Mouse (Mus musculus) liver, postnatal 0 days (tissue): ENCODE measurements around the gene Col4a1. TPM values are rescaled to one million over a fixed set of nuclear protein-coding genes. Genes with fewer than 3 reads are reported as not detected.

ENCODE experiments used
- ATAC-seq: fragments of 200-750 bp; cut with Nextera tagmentation; 2 replicates; pipeline ENCODE4 v1.8.0; 2017; ENCODE audit warnings: mild to moderate bottlenecking, moderate library complexity
- DNase-seq: peaks from one replicate; pipeline ENCODE4 v3.0.0-alpha.2; 2016
- H3K27ac ChIP-seq: fragments of 300-500 bp; sonication (generic); 2 replicates; pipeline ENCODE4 v1.5.1; 2014; ENCODE audit warnings: antibody characterized with exemption, moderate library complexity, mild to moderate bottlenecking, low read depth
- H3K27me3 ChIP-seq: fragments of 300-500 bp; sonication (generic); 2 replicates; pipeline ENCODE4 v1.6.1; 2014; ENCODE audit warnings: low read length, control low read depth, mixed read lengths; ENCODE audit not compliant: insufficient read depth
- H3K36me3 ChIP-seq: fragments of 300-500 bp; sonication (generic); replicated peaks from 2 replicates; pipeline ENCODE4 v1.6.1; 2014; ENCODE audit warnings: mild to moderate bottlenecking, control low read depth, low read length, moderate library complexity, mixed read lengths; ENCODE audit not compliant: insufficient read depth
- H3K4me1 ChIP-seq: fragments of 300-500 bp; sonication (generic); 2 replicates; pipeline ENCODE4 v1.6.1; 2014; ENCODE audit warnings: antibody characterized with exemption, mild to moderate bottlenecking, control low read depth; ENCODE audit not compliant: insufficient read depth
- H3K4me2 ChIP-seq: fragments of 300-500 bp; sonication (generic); 2 replicates; pipeline ENCODE4 v1.6.1; 2014; ENCODE audit warnings: low read depth, mild to moderate bottlenecking, low read length, moderate library complexity, mixed read lengths
- H3K4me3 ChIP-seq: fragments of 300-500 bp; sonication (generic); 2 replicates; pipeline ENCODE4 v1.5.1; 2014; ENCODE audit warnings: low read depth, low read length
- H3K9ac ChIP-seq: fragments of 300-500 bp; sonication (generic); replicated peaks from 2 replicates; pipeline ENCODE4 v1.6.1; 2014; ENCODE audit warnings: mild to moderate bottlenecking, moderate library complexity
- H3K9me3 ChIP-seq: fragments of 300-500 bp; sonication (generic); 2 replicates; pipeline ENCODE4 v1.6.1; 2016; ENCODE audit warnings: mild to moderate bottlenecking, control low read depth, low read length, mixed read lengths
- CTCF ChIP-seq: sonication (generic); IDR thresholded peaks from 2 replicates; pipeline ENCODE4 v1.5.1; 2016; ENCODE audit warnings: antibody characterized with exemption, low read depth
- EP300 ChIP-seq: IDR thresholded peaks from 2 replicates; pipeline ENCODE4 v1.6.1; 2016; ENCODE audit warnings: antibody characterized with exemption, low read depth, mild to moderate bottlenecking
- WGBS: fragments of 180-500 bp; shearing (Covaris S2); extraction: QIAGEN DNeasy Blood & Tissue Kit; methylation state at CpG from one replicate; pipeline ENCODE4 v1.1.7; 2014; ENCODE audit not compliant: insufficient replicate concordance; 5-methylcytosine and 5-hydroxymethylcytosine counted together
- polyA plus RNA-seq: library from polyadenylated mRNA; unstranded; fragments of >200 nt; fragmentation: Nextera tagmentation; extraction: Ambion mirVana; gene quantifications from 2 replicates; pipeline ENCODE4 v1.2.1, GENCODE M21; 2015

Gene Col4a1
- polyA plus RNA-seq, 1 experiment from 2014 or later = 22.6 TPM

DNA sequence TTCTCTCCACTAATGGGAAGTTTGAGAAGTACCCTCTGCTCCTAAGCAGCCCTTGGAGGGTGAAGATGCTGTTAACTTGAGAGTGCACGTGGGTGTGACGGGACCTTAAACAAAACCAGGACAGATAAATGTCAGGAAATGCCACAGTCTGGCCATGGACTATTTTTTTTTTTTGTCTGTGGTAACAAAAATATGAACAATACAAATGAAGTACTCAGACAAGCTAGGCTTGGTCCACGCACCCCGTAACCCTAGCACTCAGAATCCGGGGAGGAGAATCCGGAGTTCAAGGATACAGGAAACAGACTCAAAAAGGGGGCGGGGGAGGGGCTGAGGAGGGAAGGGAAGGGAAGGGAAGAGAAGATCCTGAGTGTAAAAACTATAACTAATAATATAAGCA lies 56.9 kb downstream of the Col4a1 start:
- Histone ChIP-seq H3K4me3 (no peak overlapping the region), H3K9ac (no peak overlapping the region), H3K36me3 (no peaks in the 10 kb centered on the region), H3K27me3 (no peaks in the 10 kb centered on the region), H3K9me3 (no peaks in the 10 kb centered on the region), H3K4me2 (no peak overlapping the region), H3K27ac (no peak overlapping the region), H3K4me1 (peaks cover 16% of the 10 kb centered on the region; the same call in 1 of the 2 replicates)
- TF ChIP-seq EP300 (no peak), CTCF (no peak)
- ATAC-seq (no peak), DNase-seq (no peak)
- 62% methylated on average over 7 of the region's 7 CpGs for WGBS

DNA sequence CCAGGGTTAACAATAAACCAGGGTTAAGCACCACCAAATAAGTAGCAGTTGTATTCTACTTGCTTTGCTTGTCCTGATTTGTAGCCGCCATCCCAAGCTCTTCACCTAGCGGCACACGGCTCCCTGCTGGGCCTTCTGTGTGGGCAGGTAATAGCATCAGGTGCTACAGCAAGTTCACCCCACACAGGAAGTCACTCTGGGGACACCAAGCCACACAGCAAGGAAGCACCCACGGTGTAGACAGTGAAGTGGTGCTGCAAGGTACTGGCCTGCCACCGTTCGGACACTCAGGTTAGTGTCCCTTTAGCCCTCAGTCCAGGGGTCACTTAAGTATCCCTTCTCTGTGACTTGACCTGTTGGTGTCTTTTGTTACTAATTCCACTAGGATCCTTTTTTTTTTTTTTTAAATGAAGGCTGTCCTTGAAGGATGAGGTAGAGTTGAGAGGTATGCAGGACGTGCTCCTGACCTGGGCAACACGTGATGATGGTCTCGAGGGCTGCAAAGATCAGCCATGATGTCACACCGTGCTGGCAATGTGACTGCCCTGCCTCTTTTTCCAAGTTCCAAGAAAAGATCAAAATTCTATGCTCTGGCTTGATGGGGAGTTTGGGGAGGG lies 57.6 kb downstream of the Col4a1 start:
- Histone ChIP-seq H3K27ac (no peak overlapping the region), H3K36me3 (no peaks in the 10 kb centered on the region), H3K4me3 (no peak overlapping the region), H3K9me3 (no peaks in the 10 kb centered on the region), H3K4me2 (no peak overlapping the region), H3K27me3 (no peaks in the 10 kb centered on the region), H3K9ac (no peak overlapping the region), H3K4me1 (peaks cover 17% of the 10 kb centered on the region)
- ATAC-seq = no peak
- DNase-seq = no peak
- 76% methylated on average over 10 of the region's 10 CpGs for WGBS
- TF ChIP-seq EP300 (no peak), CTCF (no peak)

DNA sequence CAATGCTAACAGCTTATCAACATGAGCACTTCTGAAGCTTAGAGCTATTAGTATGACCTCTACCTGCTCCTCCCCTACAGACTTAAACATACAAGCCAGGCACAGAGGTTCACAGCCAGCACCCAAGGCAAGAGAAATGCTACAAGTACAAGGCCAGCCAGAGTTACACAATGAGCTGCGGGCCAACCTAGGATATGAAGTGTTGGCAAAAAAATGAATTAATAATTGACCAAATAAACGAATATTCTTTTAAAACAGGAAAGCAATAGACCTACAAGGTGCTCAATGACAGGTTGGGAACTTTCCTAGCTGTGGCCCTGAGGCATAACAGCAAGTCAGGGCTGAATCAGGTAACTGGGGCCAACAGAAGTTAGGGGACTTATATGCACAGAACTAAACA lies 58.1 kb downstream of the Col4a1 start:
- WGBS = 62% methylated on average over 2 of the region's 2 CpGs
- H3K4me2 ChIP-seq = no peak overlapping the region
- DNase-seq (no peak), ATAC-seq (no peak)
- H3K27ac ChIP-seq = no peak overlapping the region
- H3K4me3 ChIP-seq = no peak overlapping the region
- no peaks in the 10 kb centered on the region for H3K27me3 ChIP-seq
- H3K9me3 ChIP-seq = no peaks in the 10 kb centered on the region
- H3K9ac ChIP-seq = no peak overlapping the region
- peaks cover 14% of the 10 kb centered on the region for H3K4me1 ChIP-seq
- no peaks in the 10 kb centered on the region for H3K36me3 ChIP-seq
- TF ChIP-seq CTCF (no peak), EP300 (no peak)

DNA sequence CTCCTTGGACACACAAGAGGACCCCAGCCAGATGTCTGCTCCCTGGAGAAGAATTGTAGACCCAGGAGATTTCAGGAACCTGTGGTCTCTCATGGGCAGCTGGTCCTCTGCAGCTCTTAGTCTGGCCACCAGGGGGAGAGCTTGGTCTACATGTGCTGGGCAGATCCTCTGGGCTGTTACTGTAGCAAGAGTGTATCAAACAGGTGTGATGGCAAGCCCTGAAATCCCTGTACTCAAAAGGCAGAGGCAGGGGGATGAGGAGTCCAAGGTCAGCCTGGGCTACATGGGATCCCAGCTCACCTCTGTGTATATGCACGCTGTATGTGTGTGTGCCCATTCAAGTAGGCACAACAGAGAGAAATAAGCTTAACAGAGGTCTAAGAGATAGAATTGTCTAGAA lies 59.1 kb downstream of the Col4a1 start:
- no peak for TF ChIP-seq EP300
- peak; percentile 96 for TF ChIP-seq CTCF
- DNase-seq (peak; percentile 81), ATAC-seq (no peak)
- Histone ChIP-seq H3K4me1 (peaks cover 17% of the 10 kb centered on the region), H3K36me3 (no peaks in the 10 kb centered on the region), H3K9ac (no peak overlapping the region), H3K4me3 (no peak overlapping the region), H3K9me3 (no peaks in the 10 kb centered on the region), H3K27me3 (no peaks in the 10 kb centered on the region), H3K4me2 (no peak overlapping the region), H3K27ac (no peak overlapping the region)
- WGBS = 69% methylated on average over 1 of the region's 1 CpGs

DNA sequence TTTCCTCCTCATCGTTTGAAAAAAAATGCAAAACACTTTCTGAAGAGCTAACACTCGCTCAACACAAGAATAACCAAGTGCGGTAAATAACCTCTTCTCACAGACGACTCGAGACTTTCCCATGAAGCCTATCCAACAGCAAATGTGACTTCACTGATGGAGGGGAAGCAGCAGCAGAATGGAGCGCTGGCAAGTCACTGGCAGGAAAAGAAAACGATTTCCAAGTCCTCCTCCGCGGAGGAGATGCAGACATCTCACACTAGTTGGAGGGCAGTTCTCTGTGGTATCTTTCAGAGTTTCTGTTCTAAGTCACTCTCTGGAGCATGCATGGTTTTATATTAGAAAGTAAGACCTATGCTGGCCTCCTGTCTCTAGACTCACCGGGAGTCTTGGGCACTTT lies 59.6 kb downstream of the Col4a1 start:
- WGBS = 72% methylated on average over 10 of the region's 10 CpGs
- H3K36me3 ChIP-seq = no peaks in the 10 kb centered on the region
- no peak overlapping the region for H3K4me3 ChIP-seq
- TF ChIP-seq EP300 (no peak), CTCF (no peak)
- ATAC-seq = no peak
- H3K4me1 ChIP-seq = peaks cover 16% of the 10 kb centered on the region
- H3K9ac ChIP-seq = no peak overlapping the region
- no peaks in the 10 kb centered on the region for H3K9me3 ChIP-seq
- no peaks in the 10 kb centered on the region for H3K27me3 ChIP-seq
- no peak overlapping the region for H3K27ac ChIP-seq
- no peak overlapping the region for H3K4me2 ChIP-seq
- no peak for DNase-seq

DNA sequence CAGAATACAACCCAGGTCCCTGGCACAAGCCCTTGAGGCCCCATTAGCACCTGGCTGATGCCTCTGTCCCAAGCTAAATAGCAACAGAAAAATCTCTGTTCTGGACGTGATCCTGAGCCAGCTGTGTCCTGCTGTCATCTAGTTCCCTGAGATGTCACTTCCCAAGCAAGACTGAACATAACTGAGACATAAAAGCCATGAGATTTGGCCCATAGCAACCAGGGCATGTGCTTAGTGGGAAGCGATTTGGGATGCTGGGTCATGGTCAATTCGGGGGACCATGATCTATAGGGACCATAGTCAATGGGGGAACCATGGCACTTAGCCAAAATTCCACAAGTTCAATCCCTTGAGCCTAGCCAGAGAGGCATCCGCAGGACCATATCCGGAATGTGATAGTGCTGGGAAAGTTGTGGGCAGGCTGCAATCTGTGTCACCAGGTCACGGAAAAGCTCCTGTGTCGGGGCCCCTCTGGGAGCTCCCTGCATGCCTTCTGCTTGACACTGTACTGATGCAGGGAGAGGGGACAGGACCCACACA lies 60.3 kb downstream of the Col4a1 start:
- no peaks in the 10 kb centered on the region for H3K9me3 ChIP-seq
- no peaks in the 10 kb centered on the region for H3K27me3 ChIP-seq
- H3K9ac ChIP-seq = no peak overlapping the region
- no peak overlapping the region for H3K4me2 ChIP-seq
- peaks cover 11% of the 10 kb centered on the region for H3K4me1 ChIP-seq
- no peak overlapping the region for H3K27ac ChIP-seq
- TF ChIP-seq EP300 = no peak
- TF ChIP-seq CTCF = no peak
- H3K4me3 ChIP-seq = no peak overlapping the region
- H3K36me3 ChIP-seq = no peaks in the 10 kb centered on the region
- 72% methylated on average over 7 of the region's 7 CpGs for WGBS
- ATAC-seq (no peak), DNase-seq (no peak)

DNA sequence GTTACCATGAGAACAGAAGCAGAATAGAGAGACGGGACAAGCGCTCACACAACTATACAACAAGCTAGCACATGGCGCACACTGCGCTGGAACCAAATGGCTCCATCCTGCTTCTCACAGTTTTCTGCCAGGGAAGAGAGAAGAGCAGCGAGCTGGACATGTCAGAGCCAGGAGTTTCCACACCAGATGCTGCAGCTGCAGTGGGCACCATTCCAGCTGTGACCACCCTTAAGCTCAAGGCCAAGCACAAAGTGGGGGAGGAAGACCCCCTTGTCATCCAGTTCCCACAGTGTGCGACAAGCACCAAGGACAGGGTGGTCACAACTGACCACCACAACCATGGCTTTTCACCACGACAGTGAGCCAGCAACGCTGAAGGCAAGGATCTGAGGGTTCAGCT lies 62.5 kb downstream of the Col4a1 start:
- H3K9ac ChIP-seq = no peak overlapping the region
- H3K36me3 ChIP-seq = 0 out of 2 replicates have a peak, but pooled peaks cover 6% of the 10 kb centered on the region
- 63% methylated on average over 8 of the region's 8 CpGs for WGBS
- TF ChIP-seq CTCF (no peak), EP300 (no peak)
- no peak overlapping the region for H3K4me3 ChIP-seq
- peaks cover 10% of the 10 kb centered on the region for H3K4me1 ChIP-seq
- H3K27me3 ChIP-seq = no peaks in the 10 kb centered on the region
- DNase-seq (no peak), ATAC-seq (no peak)
- no peak overlapping the region for H3K4me2 ChIP-seq
- H3K9me3 ChIP-seq = no peaks in the 10 kb centered on the region
- H3K27ac ChIP-seq = peak overlapping the region; percentile 22; the same call in 1 of the 2 replicates
